Mouse (Mus musculus) erythroblast, embryonic 14.5 days (primary cell): ENCODE results near the gene Zc3hc1.

Experiments used
- GATA1 ChIP-seq: IDR thresholded peaks from 2 replicates; pipeline ENCODE4 v1.6.1; 2012; ENCODE audit warnings: low read length, inconsistent platforms, mixed read lengths
- TAL1 ChIP-seq: IDR thresholded peaks from 3 replicates; pipeline ENCODE4 v1.6.1; 2012; ENCODE audit warnings: low read length, inconsistent platforms, mixed read lengths

DNA sequence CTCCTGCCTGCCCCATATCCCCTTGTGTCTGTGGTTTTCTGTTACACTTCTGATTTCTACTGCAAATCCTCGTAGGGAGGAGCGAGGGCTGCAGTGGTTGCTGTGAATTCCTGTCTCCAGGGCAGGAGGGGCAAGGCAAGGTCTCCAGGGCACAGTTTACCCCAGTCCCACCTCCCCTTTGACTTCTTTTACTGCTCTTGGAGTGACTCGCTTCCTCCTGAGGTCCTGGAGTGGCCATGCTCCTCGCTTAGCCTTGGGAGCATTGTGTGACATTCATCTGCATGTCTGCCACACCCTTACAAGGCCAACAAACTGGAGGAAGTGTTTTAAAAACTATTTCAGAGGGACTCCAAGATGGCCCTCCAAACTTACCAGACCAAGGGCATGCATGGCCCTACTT lies 69.8 kb downstream of the Zc3hc1 start:
- TF ChIP-seq TAL1 (no peak), GATA1 (no peak)
